Mouse (Mus musculus) CH12.LX (cell line): Measurements from ENCODE around the gene Ogfrl1.

Source experiments
- CTCF ChIP-seq, 2 experiments: IDR thresholded peaks in 1 of 2; conservative IDR thresholded peaks in 1 of 2; 2 replicates each; pipeline ENCODE4 v1.5.1; 2011 to 2012; ENCODE audit warnings: low read depth in 2 of 2, low read length in 2 of 2, improper control_type of control experiment in 1 of 2, inconsistent platforms in 1 of 2, mild to moderate bottlenecking in 1 of 2, moderate library complexity in 1 of 2
- EP300 ChIP-seq: IDR thresholded peaks from 2 replicates; pipeline ENCODE4 v1.6.1; 2011; ENCODE audit warnings: low read length, improper control_type of control experiment
- GABPA ChIP-seq: IDR thresholded peaks from 2 replicates; pipeline ENCODE4 v1.6.1; 2012; ENCODE audit warnings: low read depth, low read length, improper control_type of control experiment, inconsistent platforms; ENCODE audit not compliant: insufficient replicate concordance
- JUN ChIP-seq: IDR thresholded peaks from 2 replicates; pipeline ENCODE4 v1.6.1; 2011; ENCODE audit warnings: low read depth, mild to moderate bottlenecking, low read length, improper control_type of control experiment, moderate library complexity; ENCODE audit not compliant: insufficient read depth
- PAX5 ChIP-seq: IDR thresholded peaks from 2 replicates; pipeline ENCODE4 v1.6.1; 2012; ENCODE audit warnings: low read length, inconsistent platforms, mixed read lengths
- POLR2A ChIP-seq: IDR thresholded peaks from 2 replicates; pipeline ENCODE4 v1.6.1; 2011; ENCODE audit warnings: low read depth, mild to moderate bottlenecking, improper control_type of control experiment, low read length
- SIN3A ChIP-seq: IDR thresholded peaks from 2 replicates; pipeline ENCODE4 v1.6.1; 2012; ENCODE audit warnings: low read length, improper control_type of control experiment, inconsistent platforms
- SMC3 ChIP-seq: IDR thresholded peaks from 2 replicates; pipeline ENCODE4 v1.6.1; 2011; ENCODE audit warnings: low read depth, low read length, improper control_type of control experiment
- USF2 ChIP-seq: conservative IDR thresholded peaks from 2 replicates; pipeline ENCODE4 v1.6.1; 2011; ENCODE audit warnings: low read depth, low read length, improper control_type of control experiment
- ZC3H11A ChIP-seq: IDR thresholded peaks from 2 replicates; pipeline ENCODE4 v1.6.1; 2012; ENCODE audit warnings: low read depth, mild to moderate bottlenecking, inconsistent platforms, low read length, improper control_type of control experiment
- ZNF384 ChIP-seq: IDR thresholded peaks from 2 replicates; pipeline ENCODE4 v1.6.1; 2012; ENCODE audit warnings: low read depth, low read length, improper control_type of control experiment, inconsistent platforms

GRCm38 (mm10) chr1:23402401-23402800, 4.8 kb upstream of the Ogfrl1 start:
- no peak for TF ChIP-seq EP300
- no peak for TF ChIP-seq PAX5
- no peak for TF ChIP-seq USF2
- no peak for TF ChIP-seq CTCF (conservative IDR thresholded peaks at IDR 0.05 in 1 of 2, IDR thresholded peaks at IDR 0.05 in 1 of 2; ENCODE audit: low read depth in 2 of 2, low read length in 2 of 2)
- no peak for TF ChIP-seq GABPA
- no peak for TF ChIP-seq SMC3
- TF ChIP-seq ZNF384 = no peak
- TF ChIP-seq JUN = no peak
- TF ChIP-seq POLR2A = no peak
- no peak for TF ChIP-seq ZC3H11A
- no peak for TF ChIP-seq SIN3A
